Mouse (Mus musculus) midbrain, postnatal 0 days (tissue): ENCODE measurements around the gene Col28a1. TPM values are rescaled to one million over a fixed set of nuclear protein-coding genes. Genes with fewer than 3 reads are reported as not detected.
A peak's percentile ranks its signal among the peaks of the same experiment; 100 is the strongest.

Source experiments
- ATAC-seq: fragments of 200-750 bp; cut with Nextera tagmentation; 2 replicates; pipeline ENCODE4 v1.8.0; 2017; ENCODE audit warnings: moderate number of reproducible peaks, mild to moderate bottlenecking, moderate TSS enrichment, moderate library complexity; ENCODE audit not compliant: low FRiP score
- DNase-seq: peaks from one replicate; pipeline ENCODE4 v3.0.0-alpha.2; 2015; ENCODE audit warnings: low spot score
- H3K27ac ChIP-seq: fragments of 300-500 bp; sonication (generic); 2 replicates; pipeline ENCODE4 v1.5.1; 2014; ENCODE audit warnings: low read depth, mild to moderate bottlenecking, low read length, mixed read lengths
- H3K27me3 ChIP-seq: fragments of 300-500 bp; sonication (generic); 2 replicates; pipeline ENCODE4 v1.6.1; 2014; ENCODE audit warnings: low read length, control low read depth, mixed read lengths; ENCODE audit not compliant: insufficient read depth
- H3K36me3 ChIP-seq: fragments of 300-500 bp; sonication (generic); 2 replicates; pipeline ENCODE4 v1.6.1; 2014; ENCODE audit warnings: low read length, control low read depth, mixed read lengths; ENCODE audit not compliant: insufficient read depth
- H3K4me1 ChIP-seq: fragments of 300-500 bp; sonication (generic); 2 replicates; pipeline ENCODE4 v1.6.1; 2014; ENCODE audit warnings: mild to moderate bottlenecking, control low read depth, antibody characterized with exemption, low read length, mixed read lengths; ENCODE audit not compliant: insufficient read depth
- H3K4me2 ChIP-seq: fragments of 300-500 bp; sonication (generic); 2 replicates; pipeline ENCODE4 v1.6.1; 2014; ENCODE audit warnings: low read depth, mild to moderate bottlenecking, low read length, mixed read lengths; ENCODE audit not compliant: poor library complexity, severe bottlenecking
- H3K4me3 ChIP-seq: fragments of 300-500 bp; sonication (generic); 2 replicates; pipeline ENCODE4 v1.5.1; 2014; ENCODE audit warnings: low read depth, mild to moderate bottlenecking, low read length, moderate library complexity
- H3K9ac ChIP-seq: fragments of 300-500 bp; sonication (generic); replicated peaks from 2 replicates; pipeline ENCODE4 v1.6.1; 2014; ENCODE audit warnings: mild to moderate bottlenecking, low read length, moderate library complexity, mixed read lengths; ENCODE audit not compliant: poor library complexity, severe bottlenecking
- H3K9me3 ChIP-seq: fragments of 300-500 bp; sonication (generic); 2 replicates; pipeline ENCODE4 v1.6.1; 2016; ENCODE audit warnings: low read length, control low read depth
- CTCF ChIP-seq: IDR thresholded peaks from 2 replicates; pipeline ENCODE4 v1.5.1; 2016; ENCODE audit warnings: antibody characterized with exemption, mild to moderate bottlenecking
- WGBS: fragments of 180-500 bp; shearing (Covaris S2); extraction: QIAGEN DNeasy Blood & Tissue Kit; methylation state at CpG from one replicate; pipeline ENCODE4 v1.1.7; 2014; 5-methylcytosine and 5-hydroxymethylcytosine counted together
- polyA plus RNA-seq: library from polyadenylated mRNA; unstranded; fragments of >200 nt; fragmentation: Nextera tagmentation; extraction: Ambion mirVana; gene quantifications from 2 replicates; pipeline ENCODE4 v1.2.1, GENCODE M21; 2015
- total RNA-seq: library from RNA; depleted of rRNA; stranded (reverse); fragments of >200 nt; gene quantifications from 2 replicates; pipeline ENCODE4 v1.2.3, GENCODE M21; 2014

Gene Col28a1
- total and polyA plus RNA-seq, 2 experiments from 2014 or later, result 0.60 to 0.64 TPM

GRCm38 (mm10) chr6:8189917-8190316 lies 2.5 kb downstream of the Col28a1 start:
- no peak for TF ChIP-seq CTCF
- Histone ChIP-seq H3K4me3 (no peak overlapping the region), H3K4me2 (no peak overlapping the region), H3K36me3 (no peaks in the 10 kb centered on the region), H3K9me3 (no peaks in the 10 kb centered on the region), H3K9ac (no peak overlapping the region), H3K27ac (no peak overlapping the region), H3K27me3 (no peaks in the 10 kb centered on the region), H3K4me1 (no peaks in the 10 kb centered on the region)
- no peak for DNase-seq
- WGBS, result 75% methylated on average over 3 of the region's 3 CpGs
- ATAC-seq, result no peak

- peak; percentile 68 for ATAC-seq
- DNase-seq, result peak; percentile 83
- no peaks in the 10 kb centered on the region for H3K4me1 ChIP-seq
- WGBS, result 89% methylated on average over 3 of the region's 3 CpGs
- no peak overlapping the region for H3K9ac ChIP-seq
- no peak overlapping the region for H3K4me2 ChIP-seq
- no peaks in the 10 kb centered on the region for H3K27me3 ChIP-seq
- peak; percentile 83 for TF ChIP-seq CTCF
- no peaks in the 10 kb centered on the region for H3K36me3 ChIP-seq
- no peak overlapping the region for H3K27ac ChIP-seq
- H3K4me3 ChIP-seq, result no peak overlapping the region
- H3K9me3 ChIP-seq, result no peaks in the 10 kb centered on the region
These were observed 3.7 kb downstream of the Col28a1 start for GRCm38 (mm10) chr6:8188599-8189233.

GRCm38 (mm10) chr6:8178397-8178941 lies 13.9 kb downstream of the Col28a1 start:
- H3K9ac ChIP-seq, result no peak overlapping the region

GRCm38 (mm10) chr6:8176116-8176515 lies 16.3 kb downstream of the Col28a1 start:
- Histone ChIP-seq H3K4me3 (no peak overlapping the region), H3K27ac (no peak overlapping the region), H3K9me3 (no peaks in the 10 kb centered on the region), H3K36me3 (no peaks in the 10 kb centered on the region), H3K4me1 (peaks cover 3% of the 10 kb centered on the region; the same call in 1 of the 2 replicates), H3K4me2 (no peak overlapping the region), H3K9ac (no peak overlapping the region), H3K27me3 (no peaks in the 10 kb centered on the region)
- no peak for DNase-seq
- no peak for ATAC-seq
- WGBS, result 87% methylated on average over 2 of the region's 2 CpGs
- TF ChIP-seq CTCF, result no peak

More at GRCm38 (mm10) chr6:8178397-8178941, 13.9 kb downstream of the Col28a1 start:
- Histone ChIP-seq H3K4me2 (peak overlapping the region; percentile 44), H3K36me3 (no peaks in the 10 kb centered on the region), H3K4me3 (peak overlapping the region; percentile 20; the same call in 1 of the 2 replicates), H3K4me1 (peaks cover 3% of the 10 kb centered on the region; the same call in 1 of the 2 replicates), H3K27me3 (no peaks in the 10 kb centered on the region), H3K27ac (peak overlapping the region; percentile 39), H3K9me3 (no peaks in the 10 kb centered on the region)
- DNase-seq (peak; percentile 58), ATAC-seq (no peak)
- no peak for TF ChIP-seq CTCF
- 3% methylated on average over 10 of the region's 10 CpGs for WGBS

GRCm38 (mm10) chr6:8175346-8175745 lies 17.1 kb downstream of the Col28a1 start:
- 92% methylated on average over 7 of the region's 7 CpGs for WGBS
- TF ChIP-seq CTCF, result no peak
- Histone ChIP-seq H3K4me3 (no peak overlapping the region), H3K36me3 (no peaks in the 10 kb centered on the region), H3K27me3 (no peaks in the 10 kb centered on the region), H3K27ac (no peak overlapping the region), H3K4me1 (peaks cover 3% of the 10 kb centered on the region; the same call in 1 of the 2 replicates), H3K9me3 (no peaks in the 10 kb centered on the region), H3K9ac (no peak overlapping the region), H3K4me2 (no peak overlapping the region)
- ATAC-seq (no peak), DNase-seq (no peak)

GRCm38 (mm10) chr6:8174062-8174461 lies 18.4 kb downstream of the Col28a1 start:
- Histone ChIP-seq H3K4me1 (peaks cover 3% of the 10 kb centered on the region; the same call in 1 of the 2 replicates), H3K4me3 (no peak overlapping the region), H3K9me3 (no peaks in the 10 kb centered on the region), H3K4me2 (no peak overlapping the region), H3K36me3 (no peaks in the 10 kb centered on the region), H3K27ac (no peak overlapping the region), H3K9ac (no peak overlapping the region), H3K27me3 (no peaks in the 10 kb centered on the region)
- ATAC-seq (no peak), DNase-seq (peak; percentile 18)
- WGBS, result 46% methylated on average over 2 of the region's 2 CpGs
- TF ChIP-seq CTCF, result no peak
